Mouse (Mus musculus): ENCODE measurements around the gene Mast4. TPM values are rescaled to one million over a fixed set of nuclear protein-coding genes. Genes with fewer than 3 reads are reported as not detected.

The Mast4 gene
- polyA plus RNA-seq, 1 experiment from 2014 or later = 24.7 TPM

- no peak overlapping the region for H3K4me2 ChIP-seq
- no peak for ATAC-seq (replicated peaks; ENCODE audit: low FRiP score)
- 79% methylated on average over 3 of the region's 3 CpGs for WGBS
- H3K9me3 ChIP-seq (replicated peaks) = no peaks in the 10 kb centered on the region
- H3K4me1 ChIP-seq = peaks cover 15% of the 10 kb centered on the region; the same call in 1 of the 2 replicates
- H3K36me3 ChIP-seq = no peaks in the 10 kb centered on the region
- H3K9ac ChIP-seq = no peak overlapping the region
- no peak overlapping the region for H3K4me3 ChIP-seq (replicated peaks)
- peak overlapping the region; percentile 54; the same call in 1 of the 2 replicates for H3K27ac ChIP-seq
- no peaks in the 10 kb centered on the region for H3K27me3 ChIP-seq
These were observed 316.6 kb downstream of the Mast4 start for GRCm38 (mm10) chr13:103017661-103018060.

DNA sequence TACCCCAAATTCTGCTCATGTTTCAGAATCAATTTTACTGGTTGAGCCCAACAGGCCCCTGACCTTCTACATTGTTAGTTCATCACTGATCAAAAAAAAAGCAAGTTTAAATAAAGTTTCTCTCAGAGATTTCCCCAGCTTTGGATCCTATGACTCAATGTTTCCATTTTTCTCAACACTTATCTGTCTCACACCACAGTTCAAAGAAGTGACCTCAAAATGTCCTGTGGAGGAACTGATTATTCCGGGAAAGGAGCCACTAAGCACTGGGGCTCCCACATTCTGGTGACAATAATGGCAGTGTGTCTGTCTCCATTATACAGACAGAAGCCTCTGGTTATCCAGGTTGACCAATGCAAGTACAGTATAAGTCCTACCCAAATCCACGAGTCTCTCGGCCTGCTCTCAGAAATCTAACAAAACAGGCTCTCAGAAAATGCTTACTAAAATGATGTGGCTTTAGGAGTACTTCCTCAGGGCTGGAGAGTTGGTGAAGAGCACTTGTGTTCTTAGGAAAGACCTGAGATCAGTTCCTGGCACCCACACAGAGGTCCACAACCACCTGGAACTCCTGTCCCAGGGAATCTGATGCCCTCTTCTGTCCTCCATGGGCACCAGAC, 319.1 kb downstream of the Mast4 start:
- peaks cover 15% of the 10 kb centered on the region; the same call in 1 of the 2 replicates for H3K4me1 ChIP-seq
- H3K9ac ChIP-seq = no peak overlapping the region
- 92% methylated on average over 3 of the region's 3 CpGs for WGBS

GRCm38 (mm10) chr13:103014631-103015030, 319.7 kb downstream of the Mast4 start:
- Histone ChIP-seq H3K27ac (no peak overlapping the region), H3K9ac (no peak overlapping the region), H3K4me2 (no peak overlapping the region), H3K9me3 (replicated peaks) (no peaks in the 10 kb centered on the region), H3K27me3 (no peaks in the 10 kb centered on the region), H3K4me3 (replicated peaks) (no peak overlapping the region), H3K36me3 (no peaks in the 10 kb centered on the region), H3K4me1 (peaks cover 15% of the 10 kb centered on the region; the same call in 1 of the 2 replicates)
- no peak for ATAC-seq (replicated peaks; ENCODE audit: low FRiP score)
- 89% methylated on average over 6 of the region's 6 CpGs for WGBS

More for the DNA sequence above, 319.1 kb downstream of the Mast4 start:
- Histone ChIP-seq H3K27me3 (no peaks in the 10 kb centered on the region), H3K9me3 (replicated peaks) (no peaks in the 10 kb centered on the region), H3K4me2 (no peak overlapping the region), H3K4me3 (replicated peaks) (no peak overlapping the region), H3K36me3 (no peaks in the 10 kb centered on the region), H3K27ac (no peak overlapping the region)
- ATAC-seq (replicated peaks; ENCODE audit: low FRiP score) = no peak

DNA sequence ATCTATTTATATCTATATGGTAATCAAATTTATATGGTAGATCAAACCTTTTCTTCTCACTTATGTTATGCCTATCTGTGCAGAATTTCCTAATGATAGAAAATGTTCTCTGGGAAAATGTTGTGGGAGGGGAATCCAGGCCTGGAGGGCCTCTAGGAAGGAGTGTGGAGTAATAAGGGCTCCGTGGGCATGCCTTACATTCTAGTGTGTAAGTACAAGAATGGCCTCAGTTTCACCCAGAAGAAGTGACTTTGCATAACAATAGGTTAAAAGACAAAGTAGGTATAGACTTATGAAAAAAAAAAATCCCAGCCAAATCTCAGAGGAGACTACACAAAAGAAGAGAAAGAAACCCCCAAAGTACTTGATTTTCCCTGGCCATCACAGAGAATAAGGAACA, 320.1 kb downstream of the Mast4 start:
- Histone ChIP-seq H3K4me3 (replicated peaks) (no peak overlapping the region), H3K4me2 (no peak overlapping the region), H3K27me3 (no peaks in the 10 kb centered on the region), H3K4me1 (peaks cover 12% of the 10 kb centered on the region; the same call in 1 of the 2 replicates), H3K27ac (no peak overlapping the region), H3K9ac (no peak overlapping the region), H3K36me3 (no peaks in the 10 kb centered on the region), H3K9me3 (replicated peaks) (no peaks in the 10 kb centered on the region)
- 74% methylated on average over 1 of the region's 1 CpGs for WGBS
- no peak for ATAC-seq (replicated peaks; ENCODE audit: low FRiP score)

GRCm38 (mm10) chr13:103005227-103005626, 329.1 kb downstream of the Mast4 start:
- Histone ChIP-seq H3K36me3 (no peaks in the 10 kb centered on the region), H3K9me3 (replicated peaks) (no peaks in the 10 kb centered on the region), H3K9ac (no peak overlapping the region), H3K4me3 (replicated peaks) (no peak overlapping the region), H3K27ac (no peak overlapping the region), H3K4me1 (no peaks in the 10 kb centered on the region), H3K27me3 (no peaks in the 10 kb centered on the region), H3K4me2 (no peak overlapping the region)
- WGBS = 78% methylated on average over 2 of the region's 2 CpGs
- no peak for ATAC-seq (replicated peaks; ENCODE audit: low FRiP score)

DNA sequence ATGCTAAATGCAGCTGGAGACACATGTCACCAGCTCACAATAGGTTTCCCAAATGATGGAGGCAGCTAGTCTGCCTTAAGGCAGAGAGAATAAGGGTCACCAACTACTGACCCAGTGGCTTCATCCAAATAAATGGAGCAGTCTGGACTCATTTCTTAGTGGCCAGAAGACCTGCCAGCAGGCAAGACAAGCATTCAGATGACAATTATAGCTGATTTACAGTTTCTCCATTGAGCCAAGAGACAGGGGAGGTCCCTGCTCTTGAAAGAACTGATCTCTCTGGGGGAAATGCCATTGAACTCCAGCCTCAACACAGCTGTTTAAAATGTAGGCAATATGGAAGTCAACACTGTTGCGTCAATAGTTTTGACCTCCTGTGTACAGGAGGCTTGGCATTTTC, 332.5 kb downstream of the Mast4 start:
- H3K4me1 ChIP-seq = no peaks in the 10 kb centered on the region
- H3K4me3 ChIP-seq (replicated peaks) = no peak overlapping the region
- no peak overlapping the region for H3K9ac ChIP-seq
- WGBS = 58% methylated on average over 1 of the region's 1 CpGs
- no peaks in the 10 kb centered on the region for H3K27me3 ChIP-seq
- H3K27ac ChIP-seq = no peak overlapping the region
- no peaks in the 10 kb centered on the region for H3K36me3 ChIP-seq
- no peaks in the 10 kb centered on the region for H3K9me3 ChIP-seq (replicated peaks)
- H3K4me2 ChIP-seq = no peak overlapping the region
- ATAC-seq (replicated peaks; ENCODE audit: low FRiP score) = no peak

DNA sequence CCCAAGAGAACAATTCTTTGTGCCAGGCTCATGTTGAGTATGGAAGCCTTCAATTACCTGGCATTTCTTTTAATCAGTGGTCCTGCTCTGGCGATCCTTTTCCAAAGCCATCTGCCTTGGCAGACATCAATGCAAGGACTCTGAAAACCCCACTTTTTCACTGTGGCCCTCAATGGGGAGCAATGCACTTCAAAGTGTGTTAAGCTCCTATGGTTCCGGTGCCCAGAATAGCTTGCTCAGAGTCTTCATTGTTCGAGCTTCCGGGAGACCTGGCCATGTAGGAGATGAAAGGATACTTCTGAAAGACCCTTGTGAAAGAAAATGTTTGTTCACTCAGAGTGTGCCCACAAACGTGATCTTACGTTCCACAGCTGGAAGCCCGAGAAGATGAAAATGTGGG, 333.4 kb downstream of the Mast4 start:
- 67% methylated on average over 7 of the region's 7 CpGs for WGBS
- Histone ChIP-seq H3K27ac (no peak overlapping the region), H3K27me3 (no peaks in the 10 kb centered on the region), H3K9me3 (replicated peaks) (no peaks in the 10 kb centered on the region), H3K4me1 (no peaks in the 10 kb centered on the region), H3K9ac (no peak overlapping the region), H3K4me2 (no peak overlapping the region), H3K4me3 (replicated peaks) (no peak overlapping the region), H3K36me3 (no peaks in the 10 kb centered on the region)
- ATAC-seq (replicated peaks; ENCODE audit: low FRiP score) = no peak

GRCm38 (mm10) chr13:102994098-102994497, 340.2 kb downstream of the Mast4 start:
- H3K27me3 ChIP-seq = no peaks in the 10 kb centered on the region
- H3K4me2 ChIP-seq = no peak overlapping the region
- no peak overlapping the region for H3K4me3 ChIP-seq (replicated peaks)
- no peaks in the 10 kb centered on the region for H3K36me3 ChIP-seq
- H3K9me3 ChIP-seq (replicated peaks) = no peaks in the 10 kb centered on the region
- ATAC-seq (replicated peaks; ENCODE audit: low FRiP score) = no peak
- 93% methylated on average over 11 of the region's 11 CpGs for WGBS
- H3K9ac ChIP-seq = no peak overlapping the region
- H3K27ac ChIP-seq = no peak overlapping the region
- H3K4me1 ChIP-seq = peaks cover 16% of the 10 kb centered on the region

GRCm38 (mm10) chr13:102992680-102993423, 341.4 kb downstream of the Mast4 start:
- Histone ChIP-seq H3K4me2 (no peak overlapping the region), H3K4me1 (peaks cover 18% of the 10 kb centered on the region), H3K4me3 (replicated peaks) (no peak overlapping the region), H3K27ac (no peak overlapping the region), H3K9me3 (replicated peaks) (no peaks in the 10 kb centered on the region), H3K36me3 (no peaks in the 10 kb centered on the region), H3K27me3 (no peaks in the 10 kb centered on the region), H3K9ac (no peak overlapping the region)
- 84% methylated on average over 7 of the region's 7 CpGs for WGBS
- ATAC-seq (replicated peaks; ENCODE audit: low FRiP score) = no peak

DNA sequence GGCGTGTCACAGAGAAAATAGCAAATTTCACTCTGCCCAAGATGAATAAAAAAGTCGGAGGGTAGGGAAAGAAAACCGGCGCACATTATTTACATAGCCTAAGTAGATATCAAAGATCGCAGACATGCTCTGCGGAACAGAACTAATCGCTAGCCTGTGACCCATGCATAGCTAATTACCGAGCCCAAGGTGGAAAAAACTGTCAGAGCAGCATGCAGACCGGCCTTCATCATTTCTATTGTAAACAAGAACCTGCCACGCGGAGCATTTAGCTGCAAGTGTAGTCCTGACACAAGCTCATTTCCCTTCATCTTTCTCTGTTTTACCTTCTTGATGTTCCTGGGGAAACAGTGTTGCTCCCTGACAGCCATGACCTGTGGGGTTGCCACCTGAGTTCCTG, 342.4 kb downstream of the Mast4 start:
- no peak overlapping the region for H3K4me2 ChIP-seq
- no peaks in the 10 kb centered on the region for H3K27me3 ChIP-seq
- H3K9ac ChIP-seq = no peak overlapping the region
- H3K36me3 ChIP-seq = no peaks in the 10 kb centered on the region
- 47% methylated on average over 11 of the region's 11 CpGs for WGBS
- no peak overlapping the region for H3K27ac ChIP-seq
- H3K9me3 ChIP-seq (replicated peaks) = no peaks in the 10 kb centered on the region
- ATAC-seq (replicated peaks; ENCODE audit: low FRiP score) = no peak; the same call in 1 of the 2 replicates
- peaks cover 21% of the 10 kb centered on the region for H3K4me1 ChIP-seq
- H3K4me3 ChIP-seq (replicated peaks) = no peak overlapping the region

GRCm38 (mm10) chr13:102991196-102991595, 343.1 kb downstream of the Mast4 start:
- no peak overlapping the region for H3K9ac ChIP-seq
- no peak overlapping the region for H3K4me2 ChIP-seq
- H3K27ac ChIP-seq = no peak overlapping the region
- H3K27me3 ChIP-seq = no peaks in the 10 kb centered on the region
- peaks cover 21% of the 10 kb centered on the region for H3K4me1 ChIP-seq
- WGBS = 86% methylated on average over 7 of the region's 7 CpGs
- no peak for ATAC-seq (replicated peaks; ENCODE audit: low FRiP score)
- no peak overlapping the region for H3K4me3 ChIP-seq (replicated peaks)
- no peaks in the 10 kb centered on the region for H3K36me3 ChIP-seq
- no peaks in the 10 kb centered on the region for H3K9me3 ChIP-seq (replicated peaks)

GRCm38 (mm10) chr13:102990085-102990484, 344.2 kb downstream of the Mast4 start:
- no peaks in the 10 kb centered on the region for H3K27me3 ChIP-seq
- ATAC-seq (replicated peaks; ENCODE audit: low FRiP score) = no peak
- no peaks in the 10 kb centered on the region for H3K36me3 ChIP-seq
- 55% methylated on average over 1 of the region's 1 CpGs for WGBS
- no peaks in the 10 kb centered on the region for H3K9me3 ChIP-seq (replicated peaks)
- no peak overlapping the region for H3K9ac ChIP-seq
- H3K4me1 ChIP-seq = peaks cover 21% of the 10 kb centered on the region
- H3K4me2 ChIP-seq = no peak overlapping the region
- no peak overlapping the region for H3K27ac ChIP-seq
- H3K4me3 ChIP-seq (replicated peaks) = no peak overlapping the region
